Mouse (Mus musculus): ENCODE results near the gene Srpk1. TPM values are rescaled to one million over a fixed set of nuclear protein-coding genes. Genes with fewer than 3 reads are reported as not detected.

The Srpk1 gene
- total and polyA plus RNA-seq, 3 experiments: 60.8 to 129 (median 65.9) TPM

GRCm38 (mm10) chr17:28657936-28658335 lies 35.4 kb upstream of the Srpk1 start:
- H3K27me3 ChIP-seq (replicated peaks): peaks cover 3% of the 10 kb centered on the region
- no peaks in the 10 kb centered on the region for H3K36me3 ChIP-seq (replicated peaks in 1 of 2; ENCODE audit: control insufficient read depth in 1 of 2, insufficient read depth in 1 of 2, low read length in 1 of 2)
- no peak for DNase-seq (ENCODE audit: extremely low read depth)
- H3K27ac ChIP-seq (ENCODE audit: insufficient read depth, low read depth): no peak overlapping the region
- no peak overlapping the region for H3K9ac ChIP-seq (ENCODE audit: insufficient read depth, low read depth)
- no peaks in the 10 kb centered on the region for H3K9me3 ChIP-seq (replicated peaks; ENCODE audit: low read length)
- in situ Hi-C loops (cut with MboI; ENCODE audit: low pct_ligation_motif_present, low pct_unique_long_range_greater_than_20kb, low sequenced_read_pairs) (no loop called here), dilution Hi-C loops (cut with MboI; ENCODE audit: extremely low pct_ligation_motif_present, extremely low pct_unique_long_range_greater_than_20kb, low sequenced_read_pairs) (no loop called here)
- H3K4me1 ChIP-seq (ENCODE audit: control insufficient read depth in 1 of 2, insufficient read depth in 2 of 2): 0 out of 4 replicates have a peak, but pooled peaks cover 0 to 3% of the 10 kb centered on the region in 2 experiments
- no peaks in the 10 kb centered on the region for H3K79me2 ChIP-seq (replicated peaks; ENCODE audit: control insufficient read depth, extremely low read depth, insufficient read depth, poor library complexity, severe bottlenecking)
- no peak overlapping the region for H3K4me3 ChIP-seq (replicated peaks in 1 of 3; ENCODE audit: low read depth in 2 of 3, low read length in 2 of 3, poor library complexity in 1 of 3)
- no peak for TF ChIP-seq CTCF (conservative IDR thresholded peaks at IDR 0.05 in 1 of 2, IDR thresholded peaks at IDR 0.05 in 1 of 2; ENCODE audit: low read depth in 2 of 2, low read length in 2 of 2)
- TF ChIP-seq ZMIZ1 (IDR thresholded peaks at IDR 0.05; ENCODE audit: low read depth, low read length): no peak
- TF ChIP-seq HCFC1 (IDR thresholded peaks at IDR 0.05; ENCODE audit: low read depth, low read length): no peak
- no peak for TF ChIP-seq MYC (IDR thresholded peaks at IDR 0.05; ENCODE audit: low read depth, low read length)
- TF ChIP-seq ZNF384 (IDR thresholded peaks at IDR 0.05; ENCODE audit: low read depth, low read length): no peak
- TF ChIP-seq CHD1 (IDR thresholded peaks at IDR 0.05; ENCODE audit: low read depth, low read length): no peak
- TF ChIP-seq ZKSCAN1 (IDR thresholded peaks at IDR 0.05; ENCODE audit: borderline replicate concordance, low read depth, low read length): no peak
- TF ChIP-seq IRF4 (IDR thresholded peaks at IDR 0.05; ENCODE audit: low read depth, low read length): no peak
- TF ChIP-seq POLR2A (IDR thresholded peaks at IDR 0.05; ENCODE audit: low read depth, low read length): no peak
- no peak for TF ChIP-seq ZC3H11A (IDR thresholded peaks at IDR 0.05; ENCODE audit: low read depth, low read length)
- TF ChIP-seq TCF12 (IDR thresholded peaks at IDR 0.05; ENCODE audit: low read depth, low read length): no peak
- no peak for TF ChIP-seq EP300 (IDR thresholded peaks at IDR 0.05; ENCODE audit: low read length)
- TF ChIP-seq TBP (conservative IDR thresholded peaks at IDR 0.05; ENCODE audit: low read depth, low read length): no peak
- TF ChIP-seq MAZ (IDR thresholded peaks at IDR 0.05; ENCODE audit: low read depth, low read length): no peak
- no peak for TF ChIP-seq POLR2AphosphoS2 (IDR thresholded peaks at IDR 0.05; ENCODE audit: low read depth, low read length)
- no peak for TF ChIP-seq USF2 (conservative IDR thresholded peaks at IDR 0.05; ENCODE audit: low read depth, low read length)
- no peak for TF ChIP-seq GABPA (IDR thresholded peaks at IDR 0.05; ENCODE audit: insufficient replicate concordance, low read depth, low read length)
- H3K4me2 ChIP-seq (ENCODE audit: insufficient read depth, low read depth, poor library complexity, severe bottlenecking): no peak overlapping the region

- Histone ChIP-seq H3K4me2 (ENCODE audit: insufficient read depth, low read depth, poor library complexity, severe bottlenecking) (no peak overlapping the region), H3K4me3 (replicated peaks in 1 of 3; ENCODE audit: low read depth in 2 of 3, low read length in 2 of 3, poor library complexity in 1 of 3) (no peak overlapping the region), H3K27me3 (replicated peaks) (peaks cover 5% of the 10 kb centered on the region), H3K79me2 (replicated peaks; ENCODE audit: control insufficient read depth, extremely low read depth, insufficient read depth, poor library complexity, severe bottlenecking) (no peaks in the 10 kb centered on the region), H3K36me3 (replicated peaks in 1 of 2; ENCODE audit: control insufficient read depth in 1 of 2, insufficient read depth in 1 of 2, low read length in 1 of 2) (no peaks in the 10 kb centered on the region), H3K4me1 (ENCODE audit: control insufficient read depth in 1 of 2, insufficient read depth in 2 of 2) (no peaks in the 10 kb centered on the region), H3K27ac (ENCODE audit: insufficient read depth, low read depth) (no peak overlapping the region), H3K9me3 (replicated peaks; ENCODE audit: low read length) (no peaks in the 10 kb centered on the region), H3K9ac (ENCODE audit: insufficient read depth, low read depth) (no peak overlapping the region)
- in situ Hi-C loops (cut with MboI; ENCODE audit: low pct_ligation_motif_present, low pct_unique_long_range_greater_than_20kb, low sequenced_read_pairs) (no loop called here), dilution Hi-C loops (cut with MboI; ENCODE audit: extremely low pct_ligation_motif_present, extremely low pct_unique_long_range_greater_than_20kb, low sequenced_read_pairs) (no loop called here)
- DNase-seq (ENCODE audit: extremely low read depth): no peak
- TF ChIP-seq USF1 (IDR thresholded peaks at IDR 0.05; ENCODE audit: low read depth, low read length): no peak
- no peak for TF ChIP-seq JUN (IDR thresholded peaks at IDR 0.05; ENCODE audit: insufficient read depth, low read depth, low read length)
- TF ChIP-seq EP300 (IDR thresholded peaks at IDR 0.05; ENCODE audit: low read length): no peak
- TF ChIP-seq MXI1 (IDR thresholded peaks at IDR 0.05; ENCODE audit: low read depth, low read length): no peak
- TF ChIP-seq E2F4 (IDR thresholded peaks at IDR 0.05; ENCODE audit: insufficient replicate concordance, low read depth, low read length): no peak
- no peak for TF ChIP-seq TCF12 (IDR thresholded peaks at IDR 0.05; ENCODE audit: low read depth, low read length)
- no peak for TF ChIP-seq UBTF (IDR thresholded peaks at IDR 0.05; ENCODE audit: low read depth, low read length)
- TF ChIP-seq BHLHE40 (IDR thresholded peaks at IDR 0.05; ENCODE audit: low read depth, low read length): no peak
- TF ChIP-seq MEF2A (IDR thresholded peaks at IDR 0.05; ENCODE audit: borderline replicate concordance, low read depth, low read length): no peak
- no peak for TF ChIP-seq MAZ (IDR thresholded peaks at IDR 0.05; ENCODE audit: low read depth, low read length)
- no peak for TF ChIP-seq TBP (conservative IDR thresholded peaks at IDR 0.05; ENCODE audit: low read depth, low read length)
- TF ChIP-seq CTCF (conservative IDR thresholded peaks at IDR 0.05 in 1 of 2, IDR thresholded peaks at IDR 0.05 in 1 of 2; ENCODE audit: low read depth in 2 of 2, low read length in 2 of 2): no peak
- TF ChIP-seq USF2 (conservative IDR thresholded peaks at IDR 0.05; ENCODE audit: low read depth, low read length): no peak
- TF ChIP-seq KAT2A (IDR thresholded peaks at IDR 0.05; ENCODE audit: insufficient replicate concordance, low read length): no peak
- TF ChIP-seq RCOR1 (conservative IDR thresholded peaks at IDR 0.05; ENCODE audit: low read depth, low read length): no peak
- no peak for TF ChIP-seq ELF1 (IDR thresholded peaks at IDR 0.05; ENCODE audit: low read depth, low read length)
- no peak for TF ChIP-seq ZNF384 (IDR thresholded peaks at IDR 0.05; ENCODE audit: low read depth, low read length)
- no peak for TF ChIP-seq MAFK (IDR thresholded peaks at IDR 0.05; ENCODE audit: insufficient replicate concordance, low read length)
- TF ChIP-seq ZC3H11A (IDR thresholded peaks at IDR 0.05; ENCODE audit: low read depth, low read length): no peak
- no peak for TF ChIP-seq POLR2AphosphoS2 (IDR thresholded peaks at IDR 0.05; ENCODE audit: low read depth, low read length)
These were observed 27.8 kb upstream of the Srpk1 start for GRCm38 (mm10) chr17:28650268-28650667.
